Mouse (Mus musculus) heart, postnatal 0 days (tissue): ENCODE measurements around the gene Gm17268. TPM values are rescaled to one million over a fixed set of nuclear protein-coding genes. Genes with fewer than 3 reads are reported as not detected.

ENCODE experiments used
- ATAC-seq: fragments of 200-750 bp; cut with Nextera tagmentation; 2 replicates; pipeline ENCODE4 v1.8.0; 2017; ENCODE audit warnings: low read depth, moderate number of reproducible peaks, moderate library complexity; ENCODE audit not compliant: insufficient read depth
- DNase-seq: peaks from one replicate; pipeline ENCODE4 v3.0.0-alpha.2; 2016; ENCODE audit warnings: low spot score
- H3K27ac ChIP-seq: fragments of 300-500 bp; sonication (generic); 2 replicates; pipeline ENCODE4 v1.5.1; 2014; ENCODE audit warnings: low read depth, mild to moderate bottlenecking
- H3K27me3 ChIP-seq: fragments of 300-500 bp; sonication (generic); 2 replicates; pipeline ENCODE4 v1.6.1; 2014; ENCODE audit warnings: low read length, mixed read lengths; ENCODE audit not compliant: control insufficient read depth, insufficient read depth
- H3K36me3 ChIP-seq: fragments of 300-500 bp; sonication (generic); replicated peaks from 2 replicates; pipeline ENCODE4 v1.6.1; 2014; ENCODE audit warnings: low read length, mixed read lengths; ENCODE audit not compliant: control insufficient read depth, insufficient read depth
- H3K4me1 ChIP-seq: fragments of 300-500 bp; sonication (generic); 2 replicates; pipeline ENCODE4 v1.6.1; 2014; ENCODE audit warnings: antibody characterized with exemption; ENCODE audit not compliant: control insufficient read depth, insufficient read depth
- H3K4me2 ChIP-seq: fragments of 300-500 bp; sonication (generic); 2 replicates; pipeline ENCODE4 v1.6.1; 2014; ENCODE audit warnings: low read depth, mild to moderate bottlenecking, low read length, moderate library complexity
- H3K4me3 ChIP-seq: fragments of 300-500 bp; sonication (generic); 2 replicates; pipeline ENCODE4 v1.5.1; 2014; ENCODE audit warnings: low read depth, low read length
- H3K9ac ChIP-seq: fragments of 300-500 bp; sonication (generic); replicated peaks from 2 replicates; pipeline ENCODE4 v1.6.1; 2014; ENCODE audit warnings: low read depth, low read length, mixed read lengths
- H3K9me3 ChIP-seq: fragments of 300-500 bp; sonication (generic); replicated peaks from 2 replicates; pipeline ENCODE4 v1.6.1; 2016; ENCODE audit warnings: low read length; ENCODE audit not compliant: control insufficient read depth
- CTCF ChIP-seq: IDR thresholded peaks from 2 replicates; pipeline ENCODE4 v1.5.1; 2016; ENCODE audit warnings: antibody characterized with exemption, control low read depth, low read depth
- EP300 ChIP-seq: IDR thresholded peaks from 2 replicates; pipeline ENCODE4 v1.6.1; 2016; ENCODE audit warnings: antibody characterized with exemption, low read depth
- WGBS: fragments of 180-500 bp; shearing (Covaris S2); extraction: QIAGEN DNeasy Blood & Tissue Kit; methylation state at CpG from one replicate; pipeline ENCODE4 v1.1.7; 2014; 5-methylcytosine and 5-hydroxymethylcytosine counted together
- polyA plus RNA-seq: library from polyadenylated mRNA; unstranded; fragments of >200 nt; fragmentation: Nextera tagmentation; extraction: Ambion mirVana; gene quantifications from 2 replicates; pipeline ENCODE4 v1.2.1, GENCODE M21; 2015
- total RNA-seq: library from RNA; depleted of rRNA; stranded (reverse); fragments of >200 nt; gene quantifications from 2 replicates; pipeline ENCODE4 v1.2.3, GENCODE M21; 2014; ENCODE audit warnings: low replicate concordance

The Gm17268 gene
- total and polyA plus RNA-seq, 2 experiments from 2014 or later: not detected

GRCm38 (mm10) chr11:82035857-82036256, 2.5 kb downstream of the Gm17268 start:
- no peaks in the 10 kb centered on the region for H3K36me3 ChIP-seq
- H3K27ac ChIP-seq: no peak overlapping the region
- DNase-seq: no peak
- H3K9ac ChIP-seq: no peak overlapping the region
- TF ChIP-seq CTCF (no peak), EP300 (no peak)
- WGBS: 63% methylated on average over 2 of the region's 2 CpGs
- no peaks in the 10 kb centered on the region for H3K27me3 ChIP-seq
- ATAC-seq: no peak
- 0 out of 2 replicates have a peak, but pooled peaks cover 4% of the 10 kb centered on the region for H3K4me1 ChIP-seq
- no peaks in the 10 kb centered on the region for H3K9me3 ChIP-seq
- H3K4me3 ChIP-seq: no peak overlapping the region
- no peak overlapping the region for H3K4me2 ChIP-seq

- Histone ChIP-seq H3K4me3 (no peak within 1 kb of the TSS), H3K9me3 (no peaks in the 10 kb centered on the region), H3K36me3 (no peaks in the 10 kb centered on the region), H3K27ac (no peak within 1 kb of the TSS), H3K4me1 (0 out of 2 replicates have a peak, but pooled peaks cover 4% of the 10 kb centered on the region), H3K4me2 (no peak within 1 kb of the TSS), H3K9ac (no peak within 1 kb of the TSS), H3K27me3 (no peaks in the 10 kb centered on the region)
- 33% methylated on average over 5 of the region's 5 CpGs for WGBS
- no peak for TF ChIP-seq EP300
- no peak for TF ChIP-seq CTCF
- ATAC-seq: peak; percentile 76
- DNase-seq: peak; percentile 56
Measured at GRCm38 (mm10) chr11:82035356-82035755, 3.0 kb downstream of the Gm17268 start, which contains the start of gene Ccl2. Ccl2 (plus strand) TSS chr11:82035571.

GRCm38 (mm10) chr11:82034446-82034845, 3.9 kb downstream of the Gm17268 start:
- H3K27me3 ChIP-seq: no peaks in the 10 kb centered on the region
- no peaks in the 10 kb centered on the region for H3K9me3 ChIP-seq
- ATAC-seq: no peak
- DNase-seq: no peak
- H3K4me2 ChIP-seq: no peak overlapping the region
- 75% methylated on average over 7 of the region's 7 CpGs for WGBS
- no peak overlapping the region for H3K9ac ChIP-seq
- H3K4me1 ChIP-seq: 0 out of 2 replicates have a peak, but pooled peaks cover 4% of the 10 kb centered on the region
- no peaks in the 10 kb centered on the region for H3K36me3 ChIP-seq
- H3K27ac ChIP-seq: no peak overlapping the region
- TF ChIP-seq EP300 (no peak), CTCF (no peak)
- H3K4me3 ChIP-seq: no peak overlapping the region

GRCm38 (mm10) chr11:82032678-82033344, 5.6 kb downstream of the Gm17268 start:
- Histone ChIP-seq H3K36me3 (no peaks in the 10 kb centered on the region), H3K9ac (no peak overlapping the region), H3K4me2 (no peak overlapping the region), H3K27ac (peak overlapping the region; percentile 39), H3K4me1 (0 out of 2 replicates have a peak, but pooled peaks cover 4% of the 10 kb centered on the region), H3K9me3 (no peaks in the 10 kb centered on the region), H3K4me3 (no peak overlapping the region), H3K27me3 (no peaks in the 10 kb centered on the region)
- TF ChIP-seq EP300 (no peak), CTCF (no peak)
- DNase-seq (peak; percentile 75), ATAC-seq (peak; percentile 29; the same call in 1 of the 2 replicates)
- WGBS: 13% methylated on average over 8 of the region's 8 CpGs

- H3K9ac ChIP-seq: no peak overlapping the region
- H3K4me2 ChIP-seq: no peak overlapping the region
- no peaks in the 10 kb centered on the region for H3K27me3 ChIP-seq
- no peaks in the 10 kb centered on the region for H3K36me3 ChIP-seq
- no peak for TF ChIP-seq CTCF
- no peak for TF ChIP-seq EP300
- H3K4me1 ChIP-seq: 0 out of 2 replicates have a peak, but pooled peaks cover 4% of the 10 kb centered on the region
- no peak for ATAC-seq
- peak overlapping the region; percentile 39 for H3K27ac ChIP-seq
- no peak for DNase-seq
- no peak overlapping the region for H3K4me3 ChIP-seq
- no peaks in the 10 kb centered on the region for H3K9me3 ChIP-seq
Measured at GRCm38 (mm10) chr11:82032136-82032535, 6.2 kb downstream of the Gm17268 start.
